Mouse (Mus musculus): ENCODE data around the gene Hoxd11. TPM values are rescaled to one million over a fixed set of nuclear protein-coding genes. Genes with fewer than 3 reads are reported as not detected.

Gene Hoxd11
- total RNA-seq, 2 experiments from 2014 or later: not detected

- no peak for DNase-seq
Observed at GRCm38 (mm10) chr2:74681594-74682531, 2.5 kb downstream of the Hoxd11 start.

- DNase-seq: no peak
Observed at GRCm38 (mm10) chr2:74682796-74683195, 3.4 kb downstream of the Hoxd11 start.

- DNase-seq: no peak
Observed at GRCm38 (mm10) chr2:74683471-74683951, 4.2 kb downstream of the Hoxd11 start.

- no peak for DNase-seq
Observed at GRCm38 (mm10) chr2:74684106-74684505, 4.7 kb downstream of the Hoxd11 start.

GRCm38 (mm10) chr2:74685059-74685603 is 5.8 kb downstream of the Hoxd11 start:
- DNase-seq: no peak

GRCm38 (mm10) chr2:74686301-74686987 is 7.1 kb downstream of the Hoxd11 start:
- peak; percentile 76 for DNase-seq

GRCm38 (mm10) chr2:74686988-74687697 is 7.8 kb downstream of the Hoxd11 start:
- DNase-seq: no peak

- DNase-seq: no peak
Observed at GRCm38 (mm10) chr2:74687698-74688555, 8.6 kb downstream of the Hoxd11 start.

GRCm38 (mm10) chr2:74688795-74689573 is 9.6 kb downstream of the Hoxd11 start:
- DNase-seq: no peak

- DNase-seq: no peak
Observed at GRCm38 (mm10) chr2:74689574-74690337, 10.4 kb downstream of the Hoxd11 start.

- no peak for DNase-seq
Observed at GRCm38 (mm10) chr2:74690338-74690716, 11.0 kb downstream of the Hoxd11 start.

- DNase-seq: peak; percentile 68
Observed at GRCm38 (mm10) chr2:74691022-74691951, 11.9 kb downstream of the Hoxd11 start, which contains the start of gene Hoxd10. Gene Hoxd10 (plus strand): TSS chr2:74691924.

GRCm38 (mm10) chr2:74691995-74692807 is 12.8 kb downstream of the Hoxd11 start:
- DNase-seq: no peak

- DNase-seq: no peak
Observed at GRCm38 (mm10) chr2:74692808-74693431, 13.6 kb downstream of the Hoxd11 start.

- no peak for DNase-seq
Observed at GRCm38 (mm10) chr2:74693432-74693827, 14.1 kb downstream of the Hoxd11 start.

- DNase-seq: no peak
Observed at GRCm38 (mm10) chr2:74694066-74694465, 14.7 kb downstream of the Hoxd11 start.

- DNase-seq: no peak
Observed at GRCm38 (mm10) chr2:74695383-74695782, 16.0 kb downstream of the Hoxd11 start.
